Mouse (Mus musculus): ENCODE measurements at regions not wholly inside any gene's neighbourhood (a gene's known extent, or its start where the extent isn't known, plus 50 kb on each side); places are given as distances from the start of the nearest gene placed in this dataset.

- no peak for ATAC-seq (ENCODE audit: extremely low read depth, insufficient number of reproducible peaks, low FRiP score, low TSS enrichment)
- Histone ChIP-seq H3K9ac (no peak overlapping the region), H3K4me1 (0 out of 2 replicates have a peak, but pooled peaks cover 8% of the 10 kb centered on the region), H3K27me3 (replicated peaks) (no peaks in the 10 kb centered on the region), H3K9me3 (no peaks in the 10 kb centered on the region), H3K4me2 (no peak overlapping the region), H3K36me3 (0 out of 2 replicates have a peak, but pooled peaks cover 4% of the 10 kb centered on the region), H3K27ac (replicated peaks) (no peak overlapping the region), H3K4me3 (no peak overlapping the region)
- WGBS = 82% methylated on average over 4 of the region's 4 CpGs
Measured at GRCm38 (mm10) chr6:31061813-31062212, 102.9 kb upstream of the Klf14 start.

- 53% methylated on average over 9 of the region's 9 CpGs for WGBS
- 0 out of 2 replicates have a peak, but pooled peaks cover 4% of the 10 kb centered on the region for H3K36me3 ChIP-seq
- no peak overlapping the region for H3K9ac ChIP-seq
- H3K4me1 ChIP-seq = peaks cover 3% of the 10 kb centered on the region; the same call in 1 of the 2 replicates
- ATAC-seq (ENCODE audit: extremely low read depth, insufficient number of reproducible peaks, low FRiP score, low TSS enrichment) = no peak
- H3K27me3 ChIP-seq (replicated peaks) = no peaks in the 10 kb centered on the region
- no peak overlapping the region for H3K4me3 ChIP-seq
- H3K4me2 ChIP-seq = no peak overlapping the region
- no peak overlapping the region for H3K27ac ChIP-seq (replicated peaks)
- no peaks in the 10 kb centered on the region for H3K9me3 ChIP-seq
Measured at GRCm38 (mm10) chr6:31065419-31065818, 106.5 kb upstream of the Klf14 start.

GRCm38 (mm10) chr6:31066861-31067260 lies 108.0 kb upstream of the Klf14 start:
- peaks cover 9% of the 10 kb centered on the region; the same call in 1 of the 2 replicates for H3K4me1 ChIP-seq
- no peak overlapping the region for H3K9ac ChIP-seq
- no peak overlapping the region for H3K27ac ChIP-seq (replicated peaks)
- H3K27me3 ChIP-seq (replicated peaks) = no peaks in the 10 kb centered on the region
- no peak overlapping the region for H3K4me2 ChIP-seq
- H3K4me3 ChIP-seq = no peak overlapping the region
- no peaks in the 10 kb centered on the region for H3K9me3 ChIP-seq
- no peaks in the 10 kb centered on the region for H3K36me3 ChIP-seq
- 79% methylated on average over 5 of the region's 5 CpGs for WGBS
- no peak for ATAC-seq (ENCODE audit: extremely low read depth, insufficient number of reproducible peaks, low FRiP score, low TSS enrichment)

GRCm38 (mm10) chr6:31067453-31067852 lies 108.6 kb upstream of the Klf14 start:
- no peak overlapping the region for H3K4me2 ChIP-seq
- 79% methylated on average over 7 of the region's 7 CpGs for WGBS
- no peak for ATAC-seq (ENCODE audit: extremely low read depth, insufficient number of reproducible peaks, low FRiP score, low TSS enrichment)
- H3K4me3 ChIP-seq = no peak overlapping the region
- peaks cover 9% of the 10 kb centered on the region; the same call in 1 of the 2 replicates for H3K4me1 ChIP-seq
- no peaks in the 10 kb centered on the region for H3K36me3 ChIP-seq
- no peaks in the 10 kb centered on the region for H3K27me3 ChIP-seq (replicated peaks)
- no peak overlapping the region for H3K27ac ChIP-seq (replicated peaks)
- no peak overlapping the region for H3K9ac ChIP-seq
- H3K9me3 ChIP-seq = no peaks in the 10 kb centered on the region

- Histone ChIP-seq H3K27ac (replicated peaks) (no peak overlapping the region), H3K36me3 (no peaks in the 10 kb centered on the region), H3K27me3 (replicated peaks) (no peaks in the 10 kb centered on the region), H3K9me3 (no peaks in the 10 kb centered on the region), H3K4me3 (no peak overlapping the region), H3K4me1 (peaks cover 9% of the 10 kb centered on the region; the same call in 1 of the 2 replicates), H3K9ac (no peak overlapping the region), H3K4me2 (no peak overlapping the region)
- no peak for ATAC-seq (ENCODE audit: extremely low read depth, insufficient number of reproducible peaks, low FRiP score, low TSS enrichment)
- 75% methylated on average over 13 of the region's 13 CpGs for WGBS
Measured at GRCm38 (mm10) chr6:31069243-31069642, 110.4 kb upstream of the Klf14 start.

- peaks cover 8% of the 10 kb centered on the region; the same call in 1 of the 2 replicates for H3K4me1 ChIP-seq
- WGBS = 82% methylated on average over 6 of the region's 6 CpGs
- ATAC-seq (ENCODE audit: extremely low read depth, insufficient number of reproducible peaks, low FRiP score, low TSS enrichment) = no peak
- no peak overlapping the region for H3K4me3 ChIP-seq
- no peaks in the 10 kb centered on the region for H3K36me3 ChIP-seq
- no peak overlapping the region for H3K27ac ChIP-seq (replicated peaks)
- H3K27me3 ChIP-seq (replicated peaks) = no peaks in the 10 kb centered on the region
- no peak overlapping the region for H3K9ac ChIP-seq
- no peaks in the 10 kb centered on the region for H3K9me3 ChIP-seq
- no peak overlapping the region for H3K4me2 ChIP-seq
Measured at GRCm38 (mm10) chr6:31070537-31070936, 111.7 kb upstream of the Klf14 start.

- no peak overlapping the region for H3K4me2 ChIP-seq
- no peak overlapping the region for H3K9ac ChIP-seq
- H3K27me3 ChIP-seq (replicated peaks) = no peaks in the 10 kb centered on the region
- H3K4me1 ChIP-seq = peaks cover 11% of the 10 kb centered on the region
- no peak for ATAC-seq (ENCODE audit: extremely low read depth, insufficient number of reproducible peaks, low FRiP score, low TSS enrichment)
- no peak overlapping the region for H3K4me3 ChIP-seq
- H3K9me3 ChIP-seq = no peaks in the 10 kb centered on the region
- no peaks in the 10 kb centered on the region for H3K36me3 ChIP-seq
- 50% methylated on average over 9 of the region's 9 CpGs for WGBS
- H3K27ac ChIP-seq (replicated peaks) = no peak overlapping the region
Measured at GRCm38 (mm10) chr6:31070966-31071365, 112.1 kb upstream of the Klf14 start.

GRCm38 (mm10) chr6:31072072-31072471 lies 113.2 kb upstream of the Klf14 start:
- Histone ChIP-seq H3K9ac (no peak overlapping the region), H3K27me3 (replicated peaks) (no peaks in the 10 kb centered on the region), H3K4me3 (no peak overlapping the region), H3K9me3 (no peaks in the 10 kb centered on the region), H3K4me1 (peaks cover 22% of the 10 kb centered on the region), H3K36me3 (no peaks in the 10 kb centered on the region), H3K4me2 (no peak overlapping the region), H3K27ac (replicated peaks) (no peak overlapping the region)
- 84% methylated on average over 7 of the region's 7 CpGs for WGBS
- no peak for ATAC-seq (ENCODE audit: extremely low read depth, insufficient number of reproducible peaks, low FRiP score, low TSS enrichment)

GRCm38 (mm10) chr6:31072559-31072958 lies 113.7 kb upstream of the Klf14 start:
- H3K27ac ChIP-seq (replicated peaks) = no peak overlapping the region
- H3K9ac ChIP-seq = no peak overlapping the region
- 54% methylated on average over 5 of the region's 5 CpGs for WGBS
- H3K4me1 ChIP-seq = peaks cover 27% of the 10 kb centered on the region
- no peak overlapping the region for H3K4me2 ChIP-seq
- no peak overlapping the region for H3K4me3 ChIP-seq
- no peaks in the 10 kb centered on the region for H3K27me3 ChIP-seq (replicated peaks)
- H3K9me3 ChIP-seq = no peaks in the 10 kb centered on the region
- ATAC-seq (ENCODE audit: extremely low read depth, insufficient number of reproducible peaks, low FRiP score, low TSS enrichment) = no peak
- H3K36me3 ChIP-seq = no peaks in the 10 kb centered on the region

GRCm38 (mm10) chr6:31073338-31073737 lies 114.5 kb upstream of the Klf14 start:
- Histone ChIP-seq H3K4me2 (no peak overlapping the region), H3K27me3 (replicated peaks) (no peaks in the 10 kb centered on the region), H3K9me3 (no peaks in the 10 kb centered on the region), H3K27ac (replicated peaks) (no peak overlapping the region), H3K9ac (no peak overlapping the region), H3K4me1 (peaks cover 35% of the 10 kb centered on the region), H3K4me3 (no peak overlapping the region), H3K36me3 (no peaks in the 10 kb centered on the region)
- WGBS = 80% methylated on average over 8 of the region's 8 CpGs
- ATAC-seq (ENCODE audit: extremely low read depth, insufficient number of reproducible peaks, low FRiP score, low TSS enrichment) = no peak

- 63% methylated on average over 9 of the region's 9 CpGs for WGBS
- Histone ChIP-seq H3K27ac (replicated peaks) (no peak overlapping the region), H3K9me3 (no peaks in the 10 kb centered on the region), H3K4me3 (no peak overlapping the region), H3K4me2 (no peak overlapping the region), H3K36me3 (no peaks in the 10 kb centered on the region), H3K27me3 (replicated peaks) (no peaks in the 10 kb centered on the region), H3K4me1 (peaks cover 45% of the 10 kb centered on the region), H3K9ac (no peak overlapping the region)
- ATAC-seq (ENCODE audit: extremely low read depth, insufficient number of reproducible peaks, low FRiP score, low TSS enrichment) = no peak
Measured at GRCm38 (mm10) chr6:31074394-31074793, 115.5 kb upstream of the Klf14 start.

GRCm38 (mm10) chr6:31075209-31075571 lies 116.3 kb upstream of the Klf14 start:
- H3K4me2 ChIP-seq = no peak overlapping the region
- WGBS = 56% methylated on average over 2 of the region's 2 CpGs
- no peak overlapping the region for H3K9ac ChIP-seq
- H3K27me3 ChIP-seq (replicated peaks) = no peaks in the 10 kb centered on the region
- no peaks in the 10 kb centered on the region for H3K9me3 ChIP-seq
- no peak overlapping the region for H3K4me3 ChIP-seq
- H3K27ac ChIP-seq (replicated peaks) = no peak overlapping the region
- peaks cover 53% of the 10 kb centered on the region for H3K4me1 ChIP-seq
- no peaks in the 10 kb centered on the region for H3K36me3 ChIP-seq
- no peak for ATAC-seq (ENCODE audit: extremely low read depth, insufficient number of reproducible peaks, low FRiP score, low TSS enrichment)
